Mouse (Mus musculus): ENCODE data around the gene Stmn3.

GRCm38 (mm10) chr2:181322136-181322535 lies 7.8 kb upstream of the Stmn3 start:
- TF ChIP-seq GATA1 (IDR thresholded peaks at IDR 0.05; ENCODE audit: borderline replicate concordance, low read length) (no peak), FLI1 (IDR thresholded peaks at IDR 0.05; ENCODE audit: low read length) (no peak)
